Mouse (Mus musculus): ENCODE results near the gene Swt1.
"Not testable (repeated sequence)": the region's sequence is repeated elsewhere in the genome, so short reads cannot be mapped to it uniquely, and the experiment has no call there.

The Swt1 gene

GRCm38 (mm10) chr1:151428263-151429221 is at the start of gene Swt1, which contains the start of gene Trmt1l:
Gene Swt1 (minus strand): TSS chr1:151428455.
Gene Trmt1l (plus strand): TSS chr1:151428542.
- DNase-seq (ENCODE audit: low spot score in 2 of 2), result peak; percentile 98

- not testable (repeated sequence) for DNase-seq (ENCODE audit: low spot score in 2 of 2)
Observed at GRCm38 (mm10) chr1:151472386-151472785, 44.1 kb upstream of the Swt1 start.

GRCm38 (mm10) chr1:151471429-151471828 is 43.2 kb upstream of the Swt1 start:
- DNase-seq (ENCODE audit: low spot score in 2 of 2), result no peak

GRCm38 (mm10) chr1:151466571-151466970 is 38.3 kb upstream of the Swt1 start:
- DNase-seq (ENCODE audit: low spot score in 2 of 2), result no peak

- DNase-seq (ENCODE audit: low spot score in 2 of 2), result no peak
Observed at GRCm38 (mm10) chr1:151464914-151465313, 36.7 kb upstream of the Swt1 start.

- DNase-seq (ENCODE audit: low spot score in 2 of 2), result no peak
Observed at GRCm38 (mm10) chr1:151461265-151461664, 33.0 kb upstream of the Swt1 start.

- DNase-seq (ENCODE audit: low spot score in 2 of 2), result no peak
Observed at GRCm38 (mm10) chr1:151457087-151457486, 28.8 kb upstream of the Swt1 start.

- DNase-seq (ENCODE audit: low spot score in 2 of 2), result no peak
Observed at GRCm38 (mm10) chr1:151451946-151452345, 23.7 kb upstream of the Swt1 start.

- DNase-seq (ENCODE audit: low spot score in 2 of 2), result no peak
Observed at GRCm38 (mm10) chr1:151450851-151451250, 22.6 kb upstream of the Swt1 start.

GRCm38 (mm10) chr1:151449866-151450265 is 21.6 kb upstream of the Swt1 start:
- DNase-seq (ENCODE audit: low spot score in 2 of 2), result no peak

- no peak for DNase-seq (ENCODE audit: low spot score in 2 of 2)
Observed at GRCm38 (mm10) chr1:151435431-151435830, 7.2 kb upstream of the Swt1 start.

GRCm38 (mm10) chr1:151429316-151429715 is 1.1 kb upstream of the Swt1 start:
- DNase-seq (ENCODE audit: low spot score in 2 of 2), result no peak

- no peak for DNase-seq (ENCODE audit: low spot score in 2 of 2)
Observed at GRCm38 (mm10) chr1:151427888-151428262, 380 bp downstream of the Swt1 start.

- no peak for DNase-seq (ENCODE audit: low spot score in 2 of 2)
Observed at GRCm38 (mm10) chr1:151426947-151427600, 1.2 kb downstream of the Swt1 start.

- no peak for DNase-seq (ENCODE audit: low spot score in 2 of 2)
Observed at GRCm38 (mm10) chr1:151422178-151422577, 6.1 kb downstream of the Swt1 start.

GRCm38 (mm10) chr1:151409827-151410226 is 18.4 kb downstream of the Swt1 start:
- DNase-seq (ENCODE audit: low spot score in 2 of 2), result no peak

GRCm38 (mm10) chr1:151390029-151390428 is 38.2 kb downstream of the Swt1 start:
- no peak for DNase-seq (ENCODE audit: low spot score in 2 of 2)

GRCm38 (mm10) chr1:151377353-151377752 is 50.9 kb downstream of the Swt1 start:
- DNase-seq (ENCODE audit: low spot score in 2 of 2), result no peak

GRCm38 (mm10) chr1:151372823-151373222 is 55.4 kb downstream of the Swt1 start:
- no peak for DNase-seq (ENCODE audit: low spot score in 2 of 2)

- DNase-seq (ENCODE audit: low spot score in 2 of 2), result no peak
Observed at GRCm38 (mm10) chr1:151371543-151371942, 56.7 kb downstream of the Swt1 start.

- no peak for DNase-seq (ENCODE audit: low spot score in 2 of 2)
Observed at GRCm38 (mm10) chr1:151370573-151370972, 57.7 kb downstream of the Swt1 start.

- no peak for DNase-seq (ENCODE audit: low spot score in 2 of 2)
Observed at GRCm38 (mm10) chr1:151368444-151368843, 59.8 kb downstream of the Swt1 start.

Data from frontal cortex, postnatal 10 days (tissue).